Mouse (Mus musculus) liver, postnatal 0 days (tissue): ENCODE data around the gene Tent5b.

Experiments used
- CTCF ChIP-seq: sonication (generic); IDR thresholded peaks from 2 replicates; pipeline ENCODE4 v1.5.1; 2016; ENCODE audit warnings: antibody characterized with exemption, low read depth
- EP300 ChIP-seq: IDR thresholded peaks from 2 replicates; pipeline ENCODE4 v1.6.1; 2016; ENCODE audit warnings: antibody characterized with exemption, low read depth, mild to moderate bottlenecking

DNA sequence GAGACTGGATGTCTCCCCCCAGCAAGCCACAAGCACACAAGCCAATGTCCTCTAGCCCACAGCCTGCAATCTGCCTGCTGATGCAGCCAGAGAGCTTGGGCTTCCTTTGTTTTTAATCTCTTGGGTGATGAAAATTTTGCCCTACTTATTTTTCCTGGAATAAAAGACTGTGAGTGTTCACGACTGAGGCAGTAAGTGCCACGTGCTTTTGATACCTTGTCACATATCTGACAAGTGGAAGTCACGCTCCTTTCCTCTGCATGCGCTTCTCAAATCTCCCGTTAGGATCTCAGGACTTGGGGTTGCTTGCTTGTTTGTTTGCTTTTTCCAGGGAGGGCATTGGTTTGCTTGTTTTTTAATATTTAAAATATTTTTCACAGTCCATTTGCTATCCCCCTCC is 24.4 kb downstream of the Tent5b start:
- TF ChIP-seq EP300 (no peak), CTCF (no peak)
